Mouse (Mus musculus) forebrain, embryonic 12.5 days (tissue): ENCODE results near the gene Ccser1. TPM values are rescaled to one million over a fixed set of nuclear protein-coding genes. Genes with fewer than 3 reads are reported as not detected.
A peak's percentile ranks its signal among the peaks of the same experiment; 100 is the strongest.

Experiments used
- ATAC-seq: fragments of 200-750 bp; cut with Nextera tagmentation; 2 replicates; pipeline ENCODE4 v1.8.0; 2017; ENCODE audit warnings: moderate TSS enrichment; ENCODE audit not compliant: low FRiP score
- H3K27ac ChIP-seq: fragments of 300-500 bp; sonication (generic); 2 replicates; pipeline ENCODE4 v1.5.1; 2016; ENCODE audit warnings: mild to moderate bottlenecking
- H3K27me3 ChIP-seq: fragments of 300-500 bp; sonication (generic); 2 replicates; pipeline ENCODE4 v1.6.1; 2016; ENCODE audit warnings: mild to moderate bottlenecking
- H3K36me3 ChIP-seq: fragments of 300-500 bp; sonication (generic); replicated peaks from 2 replicates; pipeline ENCODE4 v1.6.1; 2016; ENCODE audit warnings: mild to moderate bottlenecking
- H3K4me1 ChIP-seq: fragments of 300-500 bp; sonication (generic); 2 replicates; pipeline ENCODE4 v1.6.1; 2016
- H3K4me2 ChIP-seq: fragments of 300-500 bp; sonication (generic); 2 replicates; pipeline ENCODE4 v1.6.1; 2016; ENCODE audit warnings: mild to moderate bottlenecking, moderate library complexity
- H3K4me3 ChIP-seq: fragments of 300-500 bp; sonication (generic); replicated peaks from 2 replicates; pipeline ENCODE4 v1.5.1; 2016; ENCODE audit warnings: mild to moderate bottlenecking
- H3K9ac ChIP-seq: fragments of 300-500 bp; sonication (generic); 2 replicates; pipeline ENCODE4 v1.6.1; 2016; ENCODE audit warnings: mild to moderate bottlenecking
- H3K9me3 ChIP-seq: fragments of 300-500 bp; sonication (generic); 2 replicates; pipeline ENCODE4 v1.6.1; 2016
- WGBS: fragments of 180-500 bp; shearing (Covaris S2); methylation state at CpG from one replicate; pipeline ENCODE4 v1.1.7; 2016; 5-methylcytosine and 5-hydroxymethylcytosine counted together
- polyA plus RNA-seq: library from polyadenylated mRNA; unstranded; fragments of >200 nt; fragmentation: Nextera tagmentation; extraction: Ambion mirVana; gene quantifications from 2 replicates; pipeline ENCODE4 v1.2.1, GENCODE M21; 2016

Ccser1 gene
- 17.3 and 23.5 TPM in 2 replicates for polyA plus RNA-seq

DNA sequence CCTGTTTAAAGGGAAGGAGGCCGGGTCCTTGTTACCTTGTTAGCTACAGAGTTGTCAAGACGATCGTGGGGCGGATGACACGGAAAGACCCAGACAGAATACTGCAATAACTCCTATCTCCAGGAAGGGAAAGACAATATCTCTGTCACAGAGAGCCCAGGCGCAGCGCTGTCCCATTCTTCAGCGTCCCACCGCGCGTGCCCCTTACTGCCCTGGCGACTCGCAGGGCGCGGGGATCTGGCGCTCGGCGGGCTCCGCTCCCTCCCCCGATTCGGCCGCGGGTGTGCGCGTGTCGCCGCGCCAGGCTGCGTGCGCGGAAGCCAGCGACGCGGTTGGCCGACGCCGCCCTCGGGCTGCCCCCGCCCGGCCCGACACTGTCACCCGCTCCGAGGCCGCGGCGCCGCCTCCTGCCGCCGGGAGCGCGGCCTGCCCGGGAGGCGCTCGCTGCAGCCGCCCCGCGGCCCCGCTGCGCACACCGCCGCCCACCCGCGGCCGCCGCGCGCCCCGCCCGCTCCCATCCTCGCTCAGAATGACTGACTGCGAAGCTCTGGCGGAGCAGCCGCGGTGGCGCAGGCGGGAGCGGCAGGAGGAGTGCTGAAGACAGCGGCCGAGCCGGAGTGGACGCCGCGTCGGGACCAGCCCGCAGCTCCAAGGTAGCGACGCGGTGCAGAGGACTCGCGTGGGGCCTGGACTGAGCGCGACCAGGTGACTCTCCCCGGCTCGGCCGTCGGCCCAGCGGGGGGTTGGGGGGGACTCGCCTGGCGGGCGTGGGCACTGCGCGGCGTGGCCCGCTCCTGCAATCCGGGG, at the start of gene Ccser1:
Gene Ccser1, plus strand, starts transcription at position 376 of the 807 bp plus-strand sequence.
- H3K4me3 ChIP-seq = peak within 1 kb of the TSS; percentile 87
- no peaks in the 10 kb centered on the region for H3K9me3 ChIP-seq
- H3K27me3 ChIP-seq = peaks cover 4% of the 10 kb centered on the region; the same call in 1 of the 2 replicates
- H3K27ac ChIP-seq = peak within 1 kb of the TSS; percentile 91
- peak within 1 kb of the TSS; percentile 90 for H3K9ac ChIP-seq
- under 1% methylated on average over 68 of the region's 105 CpGs for WGBS
- H3K4me1 ChIP-seq = no peaks in the 10 kb centered on the region; the same call in 1 of the 2 replicates
- ATAC-seq = peak; percentile 89
- H3K36me3 ChIP-seq = no peaks in the 10 kb centered on the region
- H3K4me2 ChIP-seq = peak within 1 kb of the TSS; percentile 82

DNA sequence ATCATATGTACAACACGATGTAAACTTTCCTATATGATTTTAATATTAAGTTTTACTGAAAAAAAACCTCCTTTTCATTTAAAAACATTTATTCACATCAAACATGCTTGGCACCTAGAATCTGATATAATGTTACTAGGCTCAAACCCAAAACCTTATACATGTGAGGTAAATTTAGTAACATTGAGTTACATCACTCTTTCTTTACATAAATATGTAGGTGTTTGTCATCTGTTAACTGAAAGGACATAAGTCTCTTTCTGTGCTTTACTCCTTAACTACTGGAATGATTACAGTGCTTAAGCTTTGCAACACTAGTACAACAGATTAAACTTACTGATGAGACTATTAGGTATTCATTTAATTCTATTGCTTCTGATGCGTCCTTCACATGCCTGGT, 43.7 kb upstream of the Ccser1 start:
- Histone ChIP-seq H3K4me2 (no peak overlapping the region), H3K27ac (no peak overlapping the region), H3K27me3 (no peaks in the 10 kb centered on the region), H3K36me3 (no peaks in the 10 kb centered on the region), H3K9me3 (no peaks in the 10 kb centered on the region), H3K4me1 (no peaks in the 10 kb centered on the region), H3K4me3 (no peak overlapping the region), H3K9ac (no peak overlapping the region)
- no peak for ATAC-seq
- WGBS = 91% methylated on average over 2 of the region's 2 CpGs

DNA sequence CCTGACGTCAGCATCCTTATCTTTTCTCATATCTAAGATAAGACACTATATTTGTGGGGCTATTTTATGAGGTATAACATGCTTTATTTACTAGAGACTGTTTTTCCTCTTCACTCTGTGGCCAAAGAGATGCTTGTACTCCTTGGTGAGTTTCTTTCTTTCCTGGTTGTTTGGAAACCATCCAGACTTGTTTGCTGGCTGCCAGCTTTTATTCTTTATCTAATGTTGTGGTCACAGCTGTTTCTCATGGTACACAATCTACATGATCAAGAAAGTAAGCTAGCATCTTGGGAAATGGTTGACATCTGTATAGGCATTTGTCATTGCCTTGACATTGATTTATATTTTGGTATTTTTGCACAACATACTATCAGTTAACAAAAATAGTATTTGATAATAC, 37.1 kb upstream of the Ccser1 start:
- Histone ChIP-seq H3K4me2 (no peak overlapping the region), H3K27me3 (no peaks in the 10 kb centered on the region), H3K4me1 (no peaks in the 10 kb centered on the region), H3K4me3 (no peak overlapping the region), H3K27ac (no peak overlapping the region), H3K9me3 (no peaks in the 10 kb centered on the region), H3K9ac (no peak overlapping the region), H3K36me3 (no peaks in the 10 kb centered on the region)
- WGBS = 84% methylated on average over 1 of the region's 1 CpGs
- no peak for ATAC-seq

DNA sequence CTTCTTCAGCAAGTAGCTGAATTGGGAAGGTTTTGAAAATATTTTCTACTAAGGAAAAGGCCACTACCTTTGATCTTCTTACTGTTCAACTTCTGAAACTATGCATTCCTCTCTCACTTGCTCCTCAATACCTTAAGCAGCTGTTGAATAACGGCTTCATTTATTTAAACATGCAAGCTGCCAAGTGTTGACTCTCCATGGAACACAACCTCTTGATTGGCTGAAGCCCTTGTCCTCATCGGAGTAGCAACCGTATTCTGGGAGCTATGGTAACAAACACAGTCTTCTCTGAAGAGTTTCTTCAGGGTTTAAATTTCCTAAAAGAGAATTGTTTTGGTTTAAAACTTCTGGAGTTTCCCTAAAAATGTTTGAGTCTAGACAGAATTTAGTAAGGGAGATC, 27.2 kb upstream of the Ccser1 start:
- Histone ChIP-seq H3K4me2 (no peak overlapping the region), H3K27ac (no peak overlapping the region), H3K27me3 (no peaks in the 10 kb centered on the region), H3K9ac (no peak overlapping the region), H3K9me3 (no peaks in the 10 kb centered on the region), H3K36me3 (no peaks in the 10 kb centered on the region), H3K4me3 (no peak overlapping the region), H3K4me1 (peaks cover 16% of the 10 kb centered on the region)
- no peak for ATAC-seq
- 75% methylated on average over 3 of the region's 3 CpGs for WGBS

DNA sequence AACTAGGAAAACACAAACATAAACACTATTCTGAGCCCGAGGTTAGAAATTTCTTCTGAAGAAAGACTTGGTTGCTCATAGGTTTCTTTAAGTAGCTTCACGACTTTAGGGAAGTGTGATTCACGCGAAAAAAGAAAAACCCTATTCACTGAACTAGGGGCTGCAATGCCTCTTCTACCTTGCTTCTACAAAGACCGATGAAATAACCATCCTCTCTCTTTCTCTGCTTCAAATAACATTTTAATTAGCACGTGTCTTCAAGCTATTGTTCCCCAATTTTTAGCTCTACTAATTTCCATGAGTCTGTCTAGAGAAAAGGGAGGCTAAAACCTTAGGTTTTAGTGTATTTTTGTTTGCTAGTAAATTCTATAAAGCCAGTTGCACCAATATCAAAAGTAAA, 25.5 kb upstream of the Ccser1 start:
- H3K27ac ChIP-seq = no peak overlapping the region
- no peaks in the 10 kb centered on the region for H3K27me3 ChIP-seq
- H3K4me2 ChIP-seq = no peak overlapping the region
- no peaks in the 10 kb centered on the region for H3K9me3 ChIP-seq
- H3K4me1 ChIP-seq = peaks cover 16% of the 10 kb centered on the region
- no peak overlapping the region for H3K4me3 ChIP-seq
- H3K9ac ChIP-seq = no peak overlapping the region
- no peaks in the 10 kb centered on the region for H3K36me3 ChIP-seq
- 17% methylated on average over 6 of the region's 6 CpGs for WGBS
- ATAC-seq = no peak; the same call in 1 of the 2 replicates

DNA sequence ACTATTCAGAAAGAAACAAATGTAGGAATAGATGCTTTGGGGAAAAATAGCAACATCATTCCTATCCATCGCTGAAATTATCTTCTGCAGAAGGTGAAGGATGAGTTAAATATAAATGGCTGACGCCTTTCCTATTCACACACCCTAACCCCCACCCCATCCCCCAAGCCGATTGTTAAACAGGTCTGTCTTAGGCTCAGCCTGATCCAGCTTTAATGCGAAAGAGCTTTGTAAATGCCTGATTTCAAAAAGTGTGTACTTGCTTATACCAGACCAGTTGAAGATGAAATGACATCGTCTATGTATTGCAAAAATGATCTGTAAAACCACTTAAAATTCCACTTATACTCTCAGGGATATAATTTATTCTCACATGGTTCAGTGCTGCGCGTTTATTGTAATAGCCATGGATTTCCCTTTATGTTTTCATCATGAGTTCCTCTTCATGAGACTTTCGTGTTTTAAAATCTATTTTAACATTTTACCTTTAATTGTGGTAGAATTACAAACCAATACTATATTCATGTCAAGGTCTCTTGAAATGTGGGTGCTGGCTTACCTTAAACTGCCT, 25.0 kb upstream of the Ccser1 start:
- H3K27ac ChIP-seq = no peak overlapping the region
- H3K4me2 ChIP-seq = no peak overlapping the region
- H3K36me3 ChIP-seq = no peaks in the 10 kb centered on the region
- H3K27me3 ChIP-seq = no peaks in the 10 kb centered on the region
- H3K9ac ChIP-seq = no peak overlapping the region
- no peak overlapping the region for H3K4me3 ChIP-seq
- H3K4me1 ChIP-seq = peaks cover 16% of the 10 kb centered on the region
- ATAC-seq = peak; percentile 79
- no peaks in the 10 kb centered on the region for H3K9me3 ChIP-seq
- 31% methylated on average over 8 of the region's 8 CpGs for WGBS

DNA sequence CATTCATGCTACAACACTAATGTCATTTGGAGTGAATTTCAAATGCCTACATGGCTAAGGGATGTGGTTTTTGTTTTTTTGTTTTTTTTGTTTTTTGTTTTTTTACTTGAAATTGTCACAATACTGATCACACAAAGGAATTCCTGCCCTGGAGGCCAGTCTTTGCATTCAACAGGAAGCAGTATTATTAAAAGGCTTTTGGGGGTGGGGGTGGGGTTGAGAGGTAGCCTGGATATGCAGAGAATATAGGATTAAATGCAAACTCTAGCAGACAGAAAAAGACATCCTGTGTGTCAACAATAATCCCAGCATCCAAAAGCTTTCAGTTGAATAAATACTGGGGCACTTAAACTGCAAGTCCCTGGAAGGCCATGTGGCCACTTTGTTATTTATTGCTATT, 24.4 kb upstream of the Ccser1 start:
- ATAC-seq = peak; percentile 24; the same call in 1 of the 2 replicates
- H3K4me3 ChIP-seq = no peak overlapping the region
- H3K27me3 ChIP-seq = no peaks in the 10 kb centered on the region
- no peak overlapping the region for H3K4me2 ChIP-seq
- no peak overlapping the region for H3K9ac ChIP-seq
- H3K9me3 ChIP-seq = no peaks in the 10 kb centered on the region
- peaks cover 16% of the 10 kb centered on the region for H3K4me1 ChIP-seq
- H3K36me3 ChIP-seq = no peaks in the 10 kb centered on the region
- no peak overlapping the region for H3K27ac ChIP-seq

DNA sequence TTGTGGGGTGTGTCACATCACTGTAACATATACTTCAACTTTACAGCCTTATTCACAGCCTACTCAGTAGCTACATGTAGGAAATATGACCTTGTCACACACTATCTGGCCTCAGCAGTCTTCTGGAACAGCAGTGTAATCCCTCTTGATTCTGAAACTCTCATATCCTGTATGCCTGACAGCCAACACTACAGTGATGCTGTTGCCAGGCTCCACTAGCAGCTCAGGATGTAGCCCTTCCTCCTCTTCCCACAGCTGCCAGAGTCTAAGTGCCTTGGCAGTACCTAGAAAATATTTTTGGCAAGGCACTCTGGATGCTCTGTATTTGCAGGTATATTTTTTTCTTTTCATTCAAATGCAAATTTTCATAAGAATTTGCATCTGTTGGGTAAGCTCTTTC, 18.0 kb upstream of the Ccser1 start:
- Histone ChIP-seq H3K27ac (no peak overlapping the region), H3K9me3 (no peaks in the 10 kb centered on the region), H3K4me3 (no peak overlapping the region), H3K27me3 (no peaks in the 10 kb centered on the region), H3K9ac (no peak overlapping the region), H3K4me1 (no peaks in the 10 kb centered on the region), H3K4me2 (no peak overlapping the region), H3K36me3 (no peaks in the 10 kb centered on the region)
- ATAC-seq = no peak

DNA sequence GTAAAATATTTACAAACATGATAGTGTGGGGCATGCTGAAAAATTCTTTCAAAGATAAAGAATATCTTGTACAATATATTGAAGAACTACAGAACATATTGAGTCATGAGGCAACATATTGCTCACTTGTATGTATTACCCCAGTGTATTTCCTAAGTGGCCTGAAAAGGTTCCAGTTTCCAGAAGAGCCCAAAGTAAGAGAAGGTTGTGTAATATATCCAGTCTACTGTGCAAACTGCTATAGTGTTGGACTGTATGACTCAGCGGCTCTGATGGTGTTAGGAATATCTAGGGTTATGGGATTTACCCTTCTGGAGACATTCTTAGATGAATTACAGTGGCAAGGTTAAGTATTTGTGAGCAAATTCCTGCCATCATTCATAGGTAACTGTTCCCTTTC, 13.2 kb upstream of the Ccser1 start:
- H3K9me3 ChIP-seq = no peaks in the 10 kb centered on the region
- WGBS = 94% methylated on average over 1 of the region's 1 CpGs
- H3K4me1 ChIP-seq = no peaks in the 10 kb centered on the region
- ATAC-seq = no peak
- no peak overlapping the region for H3K9ac ChIP-seq
- no peaks in the 10 kb centered on the region for H3K27me3 ChIP-seq
- H3K36me3 ChIP-seq = no peaks in the 10 kb centered on the region
- H3K4me3 ChIP-seq = no peak overlapping the region
- no peak overlapping the region for H3K27ac ChIP-seq
- H3K4me2 ChIP-seq = no peak overlapping the region

DNA sequence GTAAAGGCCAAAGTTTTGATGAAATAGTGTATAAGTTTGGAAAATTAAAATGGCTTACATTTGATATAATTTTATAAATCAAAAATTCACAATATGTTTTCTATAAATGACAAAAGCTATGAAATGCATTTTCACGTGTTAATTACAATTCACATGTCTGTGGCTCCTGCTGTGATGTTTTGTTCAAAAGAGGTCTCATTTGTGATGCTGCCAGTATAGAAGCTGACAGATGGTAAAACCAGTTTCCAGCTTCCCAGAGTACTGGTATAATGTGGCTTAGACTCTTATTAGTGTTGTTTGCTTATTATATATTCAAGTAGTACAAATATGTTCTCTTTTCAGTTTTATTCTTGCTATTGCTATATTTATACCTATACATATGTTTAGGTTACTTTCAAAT, 4.0 kb upstream of the Ccser1 start:
- no peak overlapping the region for H3K27ac ChIP-seq
- peaks cover 4% of the 10 kb centered on the region; the same call in 1 of the 2 replicates for H3K27me3 ChIP-seq
- no peaks in the 10 kb centered on the region for H3K4me1 ChIP-seq
- no peaks in the 10 kb centered on the region for H3K36me3 ChIP-seq
- H3K9ac ChIP-seq = no peak overlapping the region
- 33% methylated on average over 1 of the region's 1 CpGs for WGBS
- no peaks in the 10 kb centered on the region for H3K9me3 ChIP-seq
- H3K4me2 ChIP-seq = no peak overlapping the region
- no peak for ATAC-seq
- H3K4me3 ChIP-seq = no peak overlapping the region

DNA sequence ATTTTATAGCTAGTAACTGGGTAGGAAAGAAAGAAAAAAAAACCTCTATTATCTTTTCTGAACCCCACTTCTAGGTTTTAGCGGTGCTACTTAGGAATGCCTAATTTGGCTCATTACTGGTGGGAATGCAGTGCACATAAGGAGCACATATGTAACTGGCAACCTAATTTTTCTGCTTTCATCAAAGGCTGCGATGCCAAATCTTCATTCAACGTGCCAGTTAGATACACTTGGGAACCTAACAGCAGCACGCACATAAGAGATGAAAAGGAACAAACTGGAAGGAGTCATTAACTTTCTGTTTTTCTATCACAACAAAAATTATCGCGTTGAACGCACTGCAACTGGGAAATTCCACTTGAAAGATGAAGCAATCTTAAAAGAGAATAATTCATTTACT, 2.6 kb upstream of the Ccser1 start:
- no peak for ATAC-seq
- Histone ChIP-seq H3K27ac (no peak overlapping the region), H3K9me3 (no peaks in the 10 kb centered on the region), H3K4me3 (no peak overlapping the region), H3K36me3 (no peaks in the 10 kb centered on the region), H3K9ac (no peak overlapping the region), H3K4me2 (no peak overlapping the region), H3K4me1 (no peaks in the 10 kb centered on the region; the same call in 1 of the 2 replicates), H3K27me3 (peaks cover 4% of the 10 kb centered on the region; the same call in 1 of the 2 replicates)
- 58% methylated on average over 7 of the region's 7 CpGs for WGBS

DNA sequence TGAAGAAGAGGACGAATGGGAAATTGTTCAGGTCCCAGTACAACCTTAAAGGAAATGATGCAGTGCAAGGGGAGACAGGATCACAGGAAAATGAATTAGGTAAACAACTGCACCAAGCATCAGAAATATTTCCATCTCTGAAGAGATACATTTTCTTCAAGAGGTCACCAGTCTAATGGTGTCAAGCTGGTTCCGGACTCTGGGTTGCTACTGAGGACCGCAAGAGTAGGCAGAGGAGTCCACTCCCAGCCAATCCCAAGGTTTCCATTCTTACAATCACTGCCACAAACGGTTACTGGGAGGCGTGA, 529 bp upstream of the Ccser1 start:
- Histone ChIP-seq H3K27ac (peak overlapping the region; percentile 91), H3K4me1 (no peaks in the 10 kb centered on the region; the same call in 1 of the 2 replicates), H3K27me3 (peaks cover 4% of the 10 kb centered on the region; the same call in 1 of the 2 replicates), H3K9me3 (no peaks in the 10 kb centered on the region), H3K9ac (peak overlapping the region; percentile 90), H3K4me2 (peak overlapping the region; percentile 82), H3K36me3 (no peaks in the 10 kb centered on the region), H3K4me3 (peak overlapping the region; percentile 87)
- ATAC-seq = peak; percentile 45
- 5% methylated on average over 5 of the region's 5 CpGs for WGBS

DNA sequence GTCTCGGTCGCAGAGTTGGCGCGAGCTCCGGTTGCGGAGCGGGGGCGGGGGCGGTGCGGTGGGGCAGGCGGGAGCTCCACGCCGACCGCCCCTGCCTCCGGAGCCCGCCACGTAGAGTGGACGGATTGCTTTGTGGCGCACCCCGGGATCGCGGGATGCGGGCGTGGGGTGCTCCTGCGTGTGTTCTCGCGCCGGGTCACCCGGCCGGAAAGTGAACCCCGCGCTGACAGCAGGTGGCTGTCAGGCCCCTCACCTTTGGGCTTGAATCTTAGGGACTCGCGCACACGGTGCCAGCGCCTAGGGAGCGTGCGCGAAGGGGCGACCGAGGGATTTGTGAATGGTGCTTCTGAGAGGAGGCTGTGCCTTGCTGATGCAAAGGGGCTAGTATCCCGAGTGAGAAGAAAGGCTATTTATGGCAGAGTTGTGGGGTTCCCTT, 650 bp downstream of the Ccser1 start:
- WGBS = under 1% methylated on average over 26 of the region's 42 CpGs
- Histone ChIP-seq H3K4me3 (peak overlapping the region; percentile 87), H3K36me3 (no peaks in the 10 kb centered on the region), H3K9ac (peak overlapping the region; percentile 90), H3K4me1 (no peaks in the 10 kb centered on the region; the same call in 1 of the 2 replicates), H3K9me3 (no peaks in the 10 kb centered on the region), H3K4me2 (peak overlapping the region; percentile 82), H3K27ac (peak overlapping the region; percentile 91), H3K27me3 (peaks cover 4% of the 10 kb centered on the region; the same call in 1 of the 2 replicates)
- peak; percentile 61 for ATAC-seq
